ENCODE assay signal across 8 mouse cellular contexts in genomic region chr14:49172582-49172988, GRCm38 (mm10). TPM values are rescaled to one million over a fixed set of nuclear protein-coding genes. Genes with fewer than 3 reads are reported as not detected.
DNase-seq lines count a peak whose midpoint lies in the region; ATAC-seq and TF ChIP-seq lines count a peak whose summit lies in the region.

No protein-coding gene starts in this region.

- H3K4me2 ChIP-seq in kidney, embryonic 14.5 days (replicated peaks; ENCODE audit: low read depth, low read length), result peak overlapping the region; percentile 82
- H3K4me2 ChIP-seq in liver, embryonic 11.5 days, result peak overlapping the region; percentile 83
- H3K4me2 ChIP-seq in midbrain, postnatal 0 days (ENCODE audit: low read depth, low read length, poor library complexity, severe bottlenecking), result peak overlapping the region; percentile 83

- H3K4me3 ChIP-seq in embryonic facial prominence, embryonic 10.5 days, result peak overlapping the region; percentile 98
- peak overlapping the region; percentile 98 for H3K4me3 ChIP-seq in heart, embryonic 10.5 days
- peak overlapping the region; percentile 85 for H3K4me3 ChIP-seq in kidney, embryonic 14.5 days (ENCODE audit: low read length)
- H3K4me3 ChIP-seq in liver, embryonic 11.5 days (ENCODE audit: low read depth, low read length), result peak overlapping the region; percentile 91
- H3K4me3 ChIP-seq in midbrain, postnatal 0 days (ENCODE audit: low read depth, low read length), result peak overlapping the region; percentile 99

- peaks cover 20% of the 10 kb centered on the region for H3K36me3 ChIP-seq in embryonic facial prominence, embryonic 10.5 days (replicated peaks)
- H3K36me3 ChIP-seq in heart, embryonic 10.5 days, result no peaks in the 10 kb centered on the region
- H3K36me3 ChIP-seq in kidney, embryonic 14.5 days (ENCODE audit: control insufficient read depth, insufficient read depth, low read length), result no peaks in the 10 kb centered on the region; the same call in 1 of the 2 replicates
- no peaks in the 10 kb centered on the region for H3K36me3 ChIP-seq in liver, embryonic 11.5 days (ENCODE audit: control insufficient read depth, insufficient read depth, low read length)
- no peaks in the 10 kb centered on the region for H3K36me3 ChIP-seq in midbrain, postnatal 0 days (ENCODE audit: insufficient read depth, low read length)

- H3K27me3 ChIP-seq in embryonic facial prominence, embryonic 10.5 days (replicated peaks; ENCODE audit: low read depth, poor library complexity, severe bottlenecking), result no peaks in the 10 kb centered on the region
- H3K27me3 ChIP-seq in heart, embryonic 10.5 days (ENCODE audit: insufficient read depth, poor library complexity, severe bottlenecking), result no peaks in the 10 kb centered on the region
- no peaks in the 10 kb centered on the region for H3K27me3 ChIP-seq in kidney, embryonic 14.5 days (ENCODE audit: control insufficient read depth, insufficient read depth, low read length)
- H3K27me3 ChIP-seq in liver, embryonic 11.5 days (replicated peaks; ENCODE audit: control insufficient read depth, insufficient read depth, low read length), result no peaks in the 10 kb centered on the region
- H3K27me3 ChIP-seq in midbrain, postnatal 0 days (ENCODE audit: insufficient read depth, low read length), result no peaks in the 10 kb centered on the region

- H3K4me1 ChIP-seq in embryonic facial prominence, embryonic 10.5 days, result peaks cover 25% of the 10 kb centered on the region
- H3K4me1 ChIP-seq in heart, embryonic 10.5 days, result peaks cover 23% of the 10 kb centered on the region
- peaks cover 13% of the 10 kb centered on the region for H3K4me1 ChIP-seq in kidney, embryonic 14.5 days (ENCODE audit: control insufficient read depth, insufficient read depth, low read length)
- H3K4me1 ChIP-seq in liver, embryonic 11.5 days (replicated peaks; ENCODE audit: control insufficient read depth, insufficient read depth, low read length), result peaks cover 14% of the 10 kb centered on the region
- H3K4me1 ChIP-seq in midbrain, postnatal 0 days (ENCODE audit: insufficient read depth, low read length), result peaks cover 10% of the 10 kb centered on the region; the same call in 1 of the 2 replicates

- TF ChIP-seq CTCF in midbrain, postnatal 0 days (IDR thresholded peaks at IDR 0.05), result no peak

- peak overlapping the region; percentile 93 for H3K27ac ChIP-seq in embryonic facial prominence, embryonic 10.5 days (replicated peaks)
- peak overlapping the region; percentile 96 for H3K27ac ChIP-seq in heart, embryonic 10.5 days
- H3K27ac ChIP-seq in kidney, embryonic 14.5 days (ENCODE audit: low read depth, low read length), result peak overlapping the region; percentile 75
- peak overlapping the region; percentile 14; the same call in 1 of the 2 replicates for H3K27ac ChIP-seq in liver, embryonic 11.5 days (ENCODE audit: low read depth, low read length)
- H3K27ac ChIP-seq in midbrain, postnatal 0 days (ENCODE audit: low read depth, low read length), result peak overlapping the region; percentile 85

- ATAC-seq in kidney, embryonic 14.5 days (ENCODE audit: low FRiP score, low TSS enrichment), result peak; percentile 83
- peak; percentile 70 for ATAC-seq in liver, embryonic 11.5 days (replicated peaks; ENCODE audit: low FRiP score)
- peak; percentile 84 for ATAC-seq in midbrain, postnatal 0 days (ENCODE audit: low FRiP score)

- no peaks in the 10 kb centered on the region for H3K9me3 ChIP-seq in embryonic facial prominence, embryonic 10.5 days
- no peaks in the 10 kb centered on the region for H3K9me3 ChIP-seq in heart, embryonic 10.5 days
- no peaks in the 10 kb centered on the region for H3K9me3 ChIP-seq in kidney, embryonic 14.5 days (ENCODE audit: control insufficient read depth, low read length)
- H3K9me3 ChIP-seq in liver, embryonic 11.5 days (ENCODE audit: control insufficient read depth, low read length), result no peaks in the 10 kb centered on the region
- no peaks in the 10 kb centered on the region for H3K9me3 ChIP-seq in midbrain, postnatal 0 days (ENCODE audit: low read length)

- H3K9ac ChIP-seq in kidney, embryonic 14.5 days (ENCODE audit: low read depth, low read length), result peak overlapping the region; percentile 95
- peak overlapping the region; percentile 91 for H3K9ac ChIP-seq in liver, embryonic 11.5 days (ENCODE audit: low read depth, low read length)
- H3K9ac ChIP-seq in midbrain, postnatal 0 days (replicated peaks; ENCODE audit: low read length, poor library complexity, severe bottlenecking), result peak overlapping the region; percentile 97

- peak; percentile 25 for DNase-seq in 3T3-L1 (ENCODE audit: low read depth, low spot score)
- peak; percentile 71 to 90 for DNase-seq in adrenal gland, adult (ENCODE audit: inconsistent age in 2 of 2, low spot score in 1 of 2)
- DNase-seq in embryonic facial prominence, embryonic 10.5 days (ENCODE audit: low spot score), result peak; percentile 76
- DNase-seq in heart, embryonic 10.5 days (ENCODE audit: low spot score), result peak; percentile 79
- DNase-seq in liver, embryonic 11.5 days (ENCODE audit: low spot score), result peak; percentile 78
- peak; percentile 44 for DNase-seq in midbrain, postnatal 0 days (ENCODE audit: low spot score)
- DNase-seq in spleen, postnatal 4 days (ENCODE audit: low spot score in 2 of 2), result peak; percentile 65 to 84

- under 1% methylated on average over 46 of the region's 46 CpGs for whole genome bisulfite sequencing in embryonic facial prominence, embryonic 10.5 days
- WGBS in heart, embryonic 10.5 days, result 0% methylated on average over 46 of the region's 46 CpGs
- 0% methylated on average over 39 of the region's 46 CpGs for WGBS in kidney, embryonic 14.5 days
- under 1% methylated on average over 42 of the region's 46 CpGs for WGBS in liver, embryonic 11.5 days
- 0% methylated on average over 43 of the region's 46 CpGs for WGBS in midbrain, postnatal 0 days

RNA-seq across cellular contexts. Expression of gene Naa30, which starts 0.6 kb away (rescaled TPM):
- 8.5 and 8.7 TPM in 2 replicates for polyA plus RNA-seq in embryonic facial prominence, embryonic 10.5 days (2016; fragmentation: Nextera tagmentation; extraction: Ambion mirVana)
- 8.2 and 12.2 TPM in 2 replicates for polyA plus RNA-seq in heart, embryonic 10.5 days (2016; fragmentation: Nextera tagmentation; extraction: Ambion mirVana)
- polyA plus RNA-seq in kidney, embryonic 14.5 days (2014; fragmentation: Nextera tagmentation; extraction: Ambion mirVana), result 13.2 and 16.1 TPM in 2 replicates
- 12.8 and 14.4 TPM in 2 replicates for polyA plus RNA-seq in liver, embryonic 11.5 days (2014; fragmentation: Nextera tagmentation; extraction: Ambion mirVana)
- total RNA-seq in midbrain, postnatal 0 days (2014; rRNA removed), result 42.2 and 50.9 TPM in 2 replicates
- 8.8 and 9.0 TPM in 2 replicates for polyA plus RNA-seq in midbrain, postnatal 0 days (2015; fragmentation: Nextera tagmentation; extraction: Ambion mirVana)

Comparison
In these comparisons a context has a peak if more than half of its experiments do, and no peak if none do; other contexts are left out.
1. Peak in every context shown above with its lines: DNase-seq, ATAC-seq, H3K4me3 ChIP-seq and H3K27ac ChIP-seq.
2. DNase-seq: peak in every context shown above with its lines; median percentile 80 in adrenal gland, adult; 79 in heart, embryonic 10.5 days; 78 in liver, embryonic 11.5 days; 76 in embryonic facial prominence, embryonic 10.5 days; 74 in spleen, postnatal 4 days; 44 in midbrain, postnatal 0 days; 25 in 3T3-L1.
3. H3K27ac ChIP-seq: peak in every context shown above with its lines; median percentile 96 in heart, embryonic 10.5 days; 93 in embryonic facial prominence, embryonic 10.5 days; 85 in midbrain, postnatal 0 days; 75 in kidney, embryonic 14.5 days; 14 in liver, embryonic 11.5 days.